Mouse (Mus musculus): ENCODE measurements around the gene Cmtm1. TPM values are rescaled to one million over a fixed set of nuclear protein-coding genes. Genes with fewer than 3 reads are reported as not detected.
"Not testable (repeated sequence)": the region's sequence is repeated elsewhere in the genome, so short reads cannot be mapped to it uniquely, and the experiment has no call there.

Cmtm1 gene
- polyA plus RNA-seq, 1 experiment from 2014 or later = not detected

GRCm38 (mm10) chr8:104261802-104262201 is 48.1 kb downstream of the Cmtm1 start:
- DNase-seq; H3K4me1 ChIP-seq (replicated peaks); H3K27me3 ChIP-seq; H3K9ac ChIP-seq; H3K9me3 ChIP-seq (replicated peaks); H3K27ac ChIP-seq; H3K4me2 ChIP-seq; ATAC-seq (ENCODE audit: low read depth); H3K4me3 ChIP-seq (replicated peaks): not testable (repeated sequence)
- WGBS (ENCODE audit: insufficient replicate concordance) = 81% methylated on average over 5 of the region's 5 CpGs
- H3K36me3 ChIP-seq = peaks cover 41% of the 10 kb centered on the region

GRCm38 (mm10) chr8:104253016-104253415 is 56.9 kb downstream of the Cmtm1 start:
- DNase-seq (peak; percentile 20), ATAC-seq (ENCODE audit: low read depth) (no peak)
- H3K9me3 ChIP-seq (replicated peaks) = no peaks in the 10 kb centered on the region
- no peak overlapping the region for H3K4me2 ChIP-seq
- H3K9ac ChIP-seq = no peak overlapping the region
- WGBS (ENCODE audit: insufficient replicate concordance) = 75% methylated on average over 3 of the region's 3 CpGs
- H3K27me3 ChIP-seq = no peaks in the 10 kb centered on the region
- no peak overlapping the region for H3K4me3 ChIP-seq (replicated peaks)
- H3K36me3 ChIP-seq = peaks cover 8% of the 10 kb centered on the region
- peaks cover 29% of the 10 kb centered on the region for H3K4me1 ChIP-seq (replicated peaks)
- H3K27ac ChIP-seq = no peak overlapping the region

DNA sequence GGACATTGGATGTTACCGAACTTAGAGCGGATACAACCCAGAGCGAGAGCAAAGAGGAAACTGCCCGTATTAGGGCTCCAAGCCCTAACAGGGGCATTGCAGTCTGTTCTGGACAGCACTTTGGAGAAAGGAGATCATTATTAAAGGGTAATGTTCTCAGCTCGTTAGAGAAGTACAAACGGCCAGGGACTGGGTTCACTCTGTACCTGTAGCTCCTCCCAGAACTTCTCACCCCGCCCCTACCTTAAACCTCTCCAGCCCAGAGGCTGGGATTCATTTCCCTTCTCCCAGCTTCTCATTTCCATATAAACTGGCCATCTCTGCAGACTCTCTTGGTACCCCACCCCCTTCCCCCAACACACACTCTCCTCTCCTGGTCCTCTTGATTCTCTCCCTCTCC is 58.5 kb downstream of the Cmtm1 start:
- 1% methylated on average over 7 of the region's 7 CpGs for WGBS (ENCODE audit: insufficient replicate concordance)
- no peaks in the 10 kb centered on the region for H3K9me3 ChIP-seq (replicated peaks)
- peak overlapping the region; percentile 83 for H3K9ac ChIP-seq
- H3K4me1 ChIP-seq (replicated peaks) = peaks cover 45% of the 10 kb centered on the region
- no peak overlapping the region for H3K27ac ChIP-seq
- ATAC-seq (ENCODE audit: low read depth) = no peak
- DNase-seq = no peak
- no peaks in the 10 kb centered on the region for H3K27me3 ChIP-seq
- H3K4me2 ChIP-seq = peak overlapping the region; percentile 91
- no peaks in the 10 kb centered on the region for H3K36me3 ChIP-seq
- peak overlapping the region; percentile 78 for H3K4me3 ChIP-seq (replicated peaks)

DNA sequence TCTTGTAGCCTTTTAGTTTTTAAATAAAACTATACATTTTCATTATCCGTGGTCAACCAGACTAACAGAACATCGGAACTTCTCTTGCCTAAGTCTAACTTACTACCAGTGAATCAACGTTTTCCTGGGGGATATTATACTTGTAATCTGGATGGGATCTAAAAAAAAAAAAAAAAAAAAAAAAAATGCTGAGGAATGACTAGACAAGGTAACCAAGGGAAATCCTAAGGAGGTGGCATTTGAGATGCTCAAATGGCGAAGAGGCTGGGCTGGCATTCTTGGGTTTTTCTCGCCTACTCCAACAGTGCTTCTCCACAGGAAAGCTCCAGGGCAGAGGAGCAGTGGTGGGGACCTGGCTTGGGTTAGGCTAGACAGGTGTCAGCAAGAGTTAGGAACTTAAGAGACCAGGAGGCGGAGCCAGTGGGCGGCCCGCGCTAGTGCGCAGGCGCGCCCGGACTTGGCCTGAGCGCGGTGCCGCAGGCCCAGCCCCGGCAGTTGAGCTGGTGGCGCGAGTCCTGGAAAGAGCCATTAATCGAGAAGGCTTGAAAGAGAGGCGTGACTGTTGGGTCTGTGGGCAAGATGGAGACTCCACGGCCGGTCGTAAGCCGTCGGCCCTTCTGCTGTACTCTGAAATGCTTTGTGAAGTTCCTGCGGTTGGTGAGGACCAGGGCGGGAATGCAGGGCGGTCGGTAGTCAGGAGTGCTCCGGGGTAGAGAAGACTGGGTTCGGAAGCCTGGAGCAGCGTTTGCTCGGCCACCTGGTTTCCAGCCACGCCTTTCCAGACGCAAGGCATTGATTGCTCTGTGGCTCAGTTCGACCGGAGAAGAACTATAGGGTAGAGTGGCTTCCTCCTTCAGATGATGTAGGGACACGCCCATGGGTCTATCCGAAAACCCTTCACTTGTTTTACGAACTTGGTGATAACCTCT is 59.2 kb downstream of the Cmtm1 start, which contains the start of gene Cklf:
Gene Cklf (plus strand): TSS at position 423 of the 929 bp plus-strand sequence.
- 4% methylated on average over 41 of the region's 41 CpGs for WGBS (ENCODE audit: insufficient replicate concordance)
- Histone ChIP-seq H3K27me3 (no peaks in the 10 kb centered on the region), H3K9ac (peak within 1 kb of the TSS; percentile 83), H3K4me1 (replicated peaks) (peaks cover 46% of the 10 kb centered on the region), H3K4me3 (replicated peaks) (peak within 1 kb of the TSS; percentile 78), H3K9me3 (replicated peaks) (no peaks in the 10 kb centered on the region), H3K4me2 (peak within 1 kb of the TSS; percentile 91), H3K36me3 (no peaks in the 10 kb centered on the region), H3K27ac (peak within 1 kb of the TSS; percentile 79)
- DNase-seq (peak; percentile 83), ATAC-seq (ENCODE audit: low read depth) (peak; percentile 85)

- Histone ChIP-seq H3K27ac (no peak overlapping the region; the same call in 1 of the 2 replicates), H3K9ac (no peak overlapping the region), H3K9me3 (replicated peaks) (no peaks in the 10 kb centered on the region), H3K27me3 (no peaks in the 10 kb centered on the region), H3K4me1 (replicated peaks) (peaks cover 46% of the 10 kb centered on the region), H3K4me3 (replicated peaks) (no peak overlapping the region), H3K36me3 (no peaks in the 10 kb centered on the region), H3K4me2 (no peak overlapping the region)
- DNase-seq (no peak), ATAC-seq (ENCODE audit: low read depth) (no peak)
- WGBS (ENCODE audit: insufficient replicate concordance) = 72% methylated on average over 7 of the region's 7 CpGs
Observed at GRCm38 (mm10) chr8:104249442-104249996, 60.4 kb downstream of the Cmtm1 start.

- Histone ChIP-seq H3K27me3 (no peaks in the 10 kb centered on the region), H3K36me3 (no peaks in the 10 kb centered on the region), H3K9ac (peak within 1 kb of the TSS; percentile 88), H3K4me2 (peak within 1 kb of the TSS; percentile 90), H3K9me3 (replicated peaks) (no peaks in the 10 kb centered on the region), H3K4me3 (replicated peaks) (peak within 1 kb of the TSS; percentile 89), H3K27ac (peak within 1 kb of the TSS; percentile 63), H3K4me1 (replicated peaks) (peaks cover 46% of the 10 kb centered on the region)
- ATAC-seq (ENCODE audit: low read depth) = peak; percentile 85
- 0% methylated on average over 28 of the region's 28 CpGs for WGBS (ENCODE audit: insufficient replicate concordance)
- peak; percentile 67 for DNase-seq
Observed at GRCm38 (mm10) chr8:104248276-104248675, 61.7 kb downstream of the Cmtm1 start, which contains the start of gene Tk2. Gene Tk2 (minus strand): TSS chr8:104248558.

DNA sequence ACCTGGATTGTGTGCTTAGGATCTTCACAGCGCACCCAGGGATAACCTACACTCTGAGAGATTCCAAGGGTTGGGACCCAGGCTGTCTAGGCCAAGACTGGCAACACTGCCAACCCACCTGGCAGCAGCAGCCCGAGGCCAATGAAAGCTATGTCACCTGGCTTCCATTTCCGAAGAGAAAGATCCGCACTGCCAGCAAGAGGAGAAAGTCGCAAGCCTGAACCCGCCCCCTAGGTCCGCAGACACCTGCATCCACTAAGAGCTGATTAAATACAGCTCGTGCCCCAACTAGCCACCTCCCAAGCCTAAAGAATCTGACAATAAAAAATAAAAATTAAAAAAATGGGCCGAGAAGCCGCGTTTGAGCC is 62.1 kb downstream of the Cmtm1 start:
- H3K9ac ChIP-seq = peak overlapping the region; percentile 88
- peaks cover 46% of the 10 kb centered on the region for H3K4me1 ChIP-seq (replicated peaks)
- peak overlapping the region; percentile 90 for H3K4me2 ChIP-seq
- ATAC-seq (ENCODE audit: low read depth) (peak; percentile 29; the same call in 1 of the 2 replicates), DNase-seq (no peak)
- 2% methylated on average over 11 of the region's 11 CpGs for WGBS (ENCODE audit: insufficient replicate concordance)
- peak overlapping the region; percentile 89 for H3K4me3 ChIP-seq (replicated peaks)
- H3K9me3 ChIP-seq (replicated peaks) = no peaks in the 10 kb centered on the region
- no peaks in the 10 kb centered on the region for H3K36me3 ChIP-seq
- H3K27me3 ChIP-seq = no peaks in the 10 kb centered on the region
- H3K27ac ChIP-seq = peak overlapping the region; percentile 63

DNA sequence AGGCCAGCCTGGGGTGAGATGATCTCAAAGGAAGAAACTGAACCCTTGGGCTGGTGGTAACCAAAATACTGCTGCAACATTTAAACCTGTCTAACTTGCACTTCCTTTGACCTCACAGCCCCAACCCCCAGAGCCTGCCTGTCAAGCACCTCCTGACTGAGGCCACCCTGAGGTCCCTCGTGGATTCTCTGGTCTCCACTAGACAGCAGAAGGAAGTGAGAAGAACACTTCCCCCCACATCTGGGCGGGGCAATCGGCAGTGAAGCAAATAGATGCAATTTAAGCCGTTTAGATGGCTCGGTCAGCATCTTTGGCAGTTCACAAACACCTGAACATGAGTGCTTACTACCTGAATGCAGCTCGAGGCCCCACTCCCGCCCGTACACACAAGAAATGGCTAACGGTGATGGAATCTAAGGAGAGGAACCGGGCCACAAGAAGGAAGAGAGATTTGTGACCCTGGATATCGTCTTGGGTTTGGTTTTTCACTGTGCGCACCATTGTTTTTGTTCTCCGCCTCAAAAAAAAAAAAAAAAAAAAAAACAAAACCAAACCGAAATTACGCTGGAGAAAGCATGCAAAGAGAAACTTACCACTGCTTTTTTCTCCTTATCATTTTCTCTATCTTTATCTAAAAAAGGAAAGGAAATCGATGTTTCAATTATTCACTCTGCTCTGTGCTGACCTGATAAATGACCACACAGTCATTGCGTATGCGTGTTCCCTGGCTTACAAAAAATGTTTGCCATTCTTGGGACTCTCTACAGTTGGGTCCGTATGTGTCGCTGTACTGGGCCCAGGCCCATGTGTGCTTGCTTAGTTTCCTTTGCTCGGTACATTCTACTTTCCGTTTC is 62.7 kb downstream of the Cmtm1 start:
- H3K36me3 ChIP-seq = no peaks in the 10 kb centered on the region

DNA sequence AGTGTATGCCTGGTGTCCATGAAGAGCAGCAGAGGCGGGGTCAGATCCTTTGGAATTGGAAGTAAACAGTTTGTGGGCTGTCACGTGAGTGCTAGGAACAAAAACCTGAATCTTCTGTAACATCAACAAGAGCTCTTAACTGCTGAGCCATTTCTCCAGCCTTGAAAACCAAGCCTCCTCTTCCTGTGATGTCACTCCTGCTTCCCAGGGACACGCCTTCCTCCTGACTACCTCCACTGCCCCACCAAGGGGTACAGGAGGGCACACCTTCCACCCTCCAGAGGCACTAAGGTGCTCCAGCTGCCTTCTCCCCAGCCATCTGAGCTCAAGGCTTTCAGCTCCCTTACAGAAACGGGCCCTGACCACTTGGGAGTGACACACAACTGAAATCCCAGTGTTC is 63.3 kb downstream of the Cmtm1 start:
- Histone ChIP-seq H3K27me3 (no peaks in the 10 kb centered on the region), H3K4me3 (replicated peaks) (no peak overlapping the region), H3K27ac (peak overlapping the region; percentile 53; the same call in 1 of the 2 replicates), H3K9me3 (replicated peaks) (no peaks in the 10 kb centered on the region), H3K4me2 (0 out of 2 replicates have a peak overlapping the region, but pooled peaks have one; percentile 90), H3K36me3 (no peaks in the 10 kb centered on the region), H3K9ac (no peak overlapping the region; the same call in 1 of the 2 replicates), H3K4me1 (replicated peaks) (peaks cover 48% of the 10 kb centered on the region)
- DNase-seq (no peak), ATAC-seq (ENCODE audit: low read depth) (no peak)
- WGBS (ENCODE audit: insufficient replicate concordance) = 73% methylated on average over 4 of the region's 4 CpGs

More for the DNA sequence above, 62.7 kb downstream of the Cmtm1 start:
- H3K4me3 ChIP-seq (replicated peaks) = peak overlapping the region; percentile 89
- DNase-seq = no peak
- no peaks in the 10 kb centered on the region for H3K27me3 ChIP-seq
- no peak for ATAC-seq (ENCODE audit: low read depth)
- peak overlapping the region; percentile 90 for H3K4me2 ChIP-seq
- peaks cover 47% of the 10 kb centered on the region for H3K4me1 ChIP-seq (replicated peaks)
- H3K9me3 ChIP-seq (replicated peaks) = no peaks in the 10 kb centered on the region
- WGBS (ENCODE audit: insufficient replicate concordance) = 33% methylated on average over 22 of the region's 22 CpGs
- peak overlapping the region; percentile 88 for H3K9ac ChIP-seq
- peak overlapping the region; percentile 63 for H3K27ac ChIP-seq
